Mouse (Mus musculus) bone marrow, adult 2 months (tissue): ENCODE results near the gene Serpine2. TPM values are rescaled to one million over a fixed set of nuclear protein-coding genes. Genes with fewer than 3 reads are reported as not detected.

Source experiments
- H3K27ac ChIP-seq: fragments of 200-500 bp; 2 replicates; pipeline ENCODE4 v1.5.1; 2012; ENCODE audit warnings: low read depth, mild to moderate bottlenecking, control low read depth, inconsistent platforms, low read length; ENCODE audit not compliant: control insufficient read depth, poor library complexity, insufficient read depth
- H3K4me1 ChIP-seq: fragments of 200-500 bp; 2 replicates; pipeline ENCODE4 v1.6.1; 2011; ENCODE audit warnings: low read length; ENCODE audit not compliant: control insufficient read depth, insufficient read depth
- H3K4me3 ChIP-seq: fragments of 200-500 bp; replicated peaks from 2 replicates; pipeline ENCODE3; 2011; ENCODE audit warnings: mild to moderate bottlenecking, low read depth, low read length, control low read depth; ENCODE audit not compliant: control insufficient read depth
- CTCF ChIP-seq: fragments of 200-500 bp; IDR thresholded peaks from 2 replicates; pipeline ENCODE4 v1.5.1; 2011; ENCODE audit warnings: low read length, control low read depth; ENCODE audit not compliant: control insufficient read depth, insufficient read depth
- POLR2A ChIP-seq: fragments of 200-500 bp; IDR thresholded peaks from 2 replicates; pipeline ENCODE4 v1.6.1; 2011; ENCODE audit warnings: low read depth, mild to moderate bottlenecking, control low read depth, low read length, borderline replicate concordance; ENCODE audit not compliant: control insufficient read depth
- WGBS: fragments of 180-500 bp; shearing (Covaris S2); methylation state at CpG from one replicate; pipeline ENCODE4 v1.1.7; 2018; 5-methylcytosine and 5-hydroxymethylcytosine counted together
- polyA plus RNA-seq: library from polyadenylated mRNA; stranded (reverse); fragments of >200 nt; gene quantifications from 2 replicates; pipeline ENCODE4 v1.2.4, GENCODE M21; 2011; ENCODE audit warnings: low replicate concordance; ENCODE audit not compliant: missing spikeins, insufficient read depth, insufficient read length

The Serpine2 gene
- polyA plus RNA-seq, 1 experiment, result 86.2 TPM

DNA sequence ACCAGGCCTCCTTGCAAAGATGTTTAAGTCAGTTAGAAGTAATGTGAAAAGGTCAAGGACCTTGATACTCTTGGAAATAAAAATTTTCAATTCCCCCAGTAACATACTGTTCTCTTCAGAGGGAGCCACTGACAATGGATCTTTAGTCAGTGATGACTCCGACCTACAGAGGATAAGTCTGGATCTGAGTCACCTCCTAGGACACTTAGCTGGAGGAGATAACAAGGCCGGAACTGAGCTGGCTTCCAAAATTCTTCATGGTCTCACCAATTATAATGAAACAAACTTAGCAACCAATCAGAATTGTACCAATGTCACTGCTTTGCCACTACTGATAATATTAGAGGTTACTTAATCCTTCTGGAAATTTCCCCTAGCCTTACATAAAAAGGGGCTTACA, 96.9 kb downstream of the Serpine2 start:
- 90% methylated on average over 2 of the region's 2 CpGs for WGBS
- Histone ChIP-seq H3K4me1 (peaks cover 4% of the 10 kb centered on the region), H3K27ac (no peak overlapping the region), H3K4me3 (no peak overlapping the region)
- TF ChIP-seq CTCF, result no peak
- TF ChIP-seq POLR2A, result no peak

DNA sequence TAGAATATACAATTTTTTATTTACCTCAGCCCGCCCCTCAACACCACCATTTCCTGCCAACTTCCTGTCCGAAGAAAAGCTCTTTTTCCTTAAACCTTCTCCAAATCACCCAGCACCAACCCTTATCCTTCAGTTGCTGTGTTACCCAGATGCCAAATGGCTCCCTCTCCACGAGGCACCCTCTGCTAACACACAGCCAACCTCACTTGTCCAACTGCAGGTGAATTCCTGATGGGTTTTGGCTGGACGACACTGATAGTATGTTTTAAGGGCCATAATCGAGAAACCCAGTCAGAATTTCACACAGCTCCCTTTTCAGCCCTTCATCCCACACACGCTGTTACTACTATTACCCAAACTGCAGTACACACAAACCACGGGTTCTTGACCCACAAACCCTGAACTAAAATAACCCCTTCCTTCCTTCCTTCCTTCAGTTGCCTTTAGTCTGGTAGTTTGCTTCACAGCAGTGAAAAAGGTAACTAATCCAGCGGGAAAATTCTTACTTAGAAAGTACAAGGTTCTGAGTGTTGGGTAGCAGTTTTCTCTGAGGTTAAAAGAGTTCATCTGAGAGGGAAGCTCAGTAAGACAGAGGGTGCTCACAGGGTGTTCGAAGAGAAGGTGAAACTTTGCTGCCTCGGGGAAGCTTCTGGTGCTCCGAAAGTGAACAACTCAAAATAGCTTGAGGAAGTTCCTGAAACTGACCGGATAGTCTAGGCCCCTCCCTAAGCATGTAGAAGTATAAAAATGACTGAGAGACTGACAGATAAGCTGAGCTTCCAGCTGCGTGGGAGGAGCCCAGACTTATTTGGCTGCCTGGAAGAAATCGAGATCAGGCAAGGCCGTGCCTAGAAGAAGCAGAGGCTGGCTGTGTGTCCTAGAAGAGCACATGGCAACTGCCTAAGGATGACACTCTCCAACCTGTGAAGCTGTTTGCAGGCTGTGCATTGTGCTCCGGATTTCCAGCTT, 98.4 kb downstream of the Serpine2 start:
- WGBS, result 14% methylated on average over 16 of the region's 16 CpGs
- Histone ChIP-seq H3K27ac (peak overlapping the region; percentile 77), H3K4me1 (peaks cover 4% of the 10 kb centered on the region), H3K4me3 (peak overlapping the region; percentile 51)
- TF ChIP-seq POLR2A, result no peak
- TF ChIP-seq CTCF, result no peak

DNA sequence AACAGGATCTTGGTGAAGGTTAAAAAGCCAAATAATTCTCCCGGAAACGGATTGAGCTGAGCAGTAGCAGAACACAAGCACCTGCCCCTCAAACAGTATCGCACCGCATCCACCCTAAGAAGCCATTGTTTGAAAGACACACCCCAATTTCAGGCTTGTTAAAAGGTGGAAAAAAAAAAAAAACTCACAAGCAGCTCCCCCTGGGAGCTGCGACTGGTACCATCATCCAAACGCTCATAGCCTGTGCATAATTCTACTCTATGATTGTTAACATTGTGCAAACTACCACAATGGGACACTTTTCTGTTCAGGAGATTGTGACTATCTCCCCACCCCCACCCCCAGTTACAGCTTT, 99.1 kb downstream of the Serpine2 start:
- Histone ChIP-seq H3K27ac (no peak overlapping the region), H3K4me3 (peak overlapping the region; percentile 61), H3K4me1 (peaks cover 4% of the 10 kb centered on the region)
- TF ChIP-seq CTCF, result no peak
- no peak for TF ChIP-seq POLR2A
- 1% methylated on average over 6 of the region's 6 CpGs for WGBS

DNA sequence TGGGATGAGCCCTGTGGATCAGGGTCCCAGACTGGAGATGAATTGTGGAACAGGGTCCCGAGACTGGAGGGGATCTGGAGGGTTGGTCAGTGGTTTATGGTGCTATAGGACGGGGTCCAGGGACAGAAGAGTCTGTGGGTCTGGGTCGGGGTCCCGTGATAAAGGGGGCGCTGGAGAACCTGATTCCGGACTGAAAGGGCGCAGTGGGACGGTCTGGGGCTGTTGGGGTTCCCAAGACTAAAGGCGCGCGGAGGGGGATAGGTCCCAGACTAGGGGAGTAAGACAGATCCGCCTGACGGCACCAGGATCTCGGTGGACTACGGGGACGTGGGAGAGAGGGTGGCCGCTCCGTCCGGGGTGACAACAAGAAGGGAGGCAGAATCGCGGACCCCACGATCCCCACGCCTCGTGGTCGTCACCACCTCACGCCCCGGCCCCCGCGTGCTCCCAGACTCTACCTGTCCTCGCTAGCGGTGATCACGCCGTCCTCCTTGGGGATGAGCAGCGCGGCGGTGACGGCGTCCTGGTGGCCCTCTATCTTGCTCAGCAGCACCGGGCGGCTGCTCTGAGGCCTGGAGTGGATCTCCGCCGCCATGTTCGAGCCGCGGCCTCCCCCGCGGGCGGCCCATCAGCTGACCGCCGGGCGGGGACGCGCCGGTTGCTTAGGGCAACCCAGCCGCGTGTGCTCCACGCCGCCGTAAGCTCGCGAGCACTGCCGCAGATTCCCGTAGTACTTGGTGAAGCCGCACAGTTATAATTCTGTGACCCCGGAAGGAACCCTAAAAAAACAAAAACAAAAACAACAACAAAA, 99.7 kb downstream of the Serpine2 start:
- H3K4me3 ChIP-seq, result peak overlapping the region; percentile 99
- H3K27ac ChIP-seq, result peak overlapping the region; percentile 20; the same call in 1 of the 2 replicates
- H3K4me1 ChIP-seq, result peaks cover 4% of the 10 kb centered on the region
- peak; percentile 73; the same call in 1 of the 2 replicates for TF ChIP-seq POLR2A
- no peak for TF ChIP-seq CTCF
- under 1% methylated on average over 65 of the region's 65 CpGs for WGBS

DNA sequence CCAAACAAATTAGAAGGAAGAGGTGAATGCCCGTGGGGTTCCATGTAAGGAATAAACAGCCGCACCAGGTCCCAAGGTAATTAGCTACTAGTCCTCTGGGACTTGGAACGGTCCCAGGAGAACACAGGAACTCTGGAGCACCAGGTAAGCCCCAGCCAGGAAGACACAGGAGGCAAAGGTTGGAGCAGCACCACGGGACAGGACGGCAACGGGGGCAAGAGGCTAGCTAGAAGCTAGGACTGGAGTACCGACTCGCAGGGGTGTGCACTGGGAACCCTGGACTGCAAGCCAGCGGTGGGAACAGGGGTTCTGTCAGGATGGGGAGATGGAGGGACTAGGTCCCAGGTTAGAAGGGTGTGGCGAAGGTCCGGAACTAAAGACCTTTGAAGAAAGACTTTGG, 100.3 kb downstream of the Serpine2 start:
- peak overlapping the region; percentile 20 for H3K27ac ChIP-seq
- H3K4me1 ChIP-seq, result peaks cover 4% of the 10 kb centered on the region
- TF ChIP-seq CTCF (no peak), POLR2A (no peak)
- WGBS, result 7% methylated on average over 11 of the region's 11 CpGs
- peak overlapping the region; percentile 99 for H3K4me3 ChIP-seq

DNA sequence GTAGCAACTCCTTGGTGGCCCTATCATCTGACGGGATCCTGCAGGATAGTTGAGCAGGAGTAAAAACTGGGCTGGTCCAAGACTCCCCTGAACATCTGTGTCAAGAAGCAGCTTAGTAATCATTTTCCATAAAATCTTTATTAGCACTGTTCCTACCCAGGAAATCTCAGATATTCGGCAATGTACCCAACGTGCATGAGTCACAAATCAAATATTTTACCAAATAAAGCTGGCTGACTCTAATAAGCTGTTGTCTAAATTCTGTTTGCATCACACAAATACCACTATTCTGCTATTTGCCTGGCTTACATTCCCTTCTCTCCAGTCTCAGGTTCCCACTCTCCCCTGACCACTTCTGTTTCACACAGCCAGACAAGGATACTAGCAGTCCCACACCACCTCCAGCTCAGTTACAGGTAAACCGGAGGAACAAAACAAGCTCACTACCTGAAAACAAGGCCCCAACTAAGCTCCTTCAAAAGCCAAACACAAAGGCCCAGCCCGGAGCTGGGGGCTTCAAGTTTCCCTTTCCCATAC, 101.5 kb downstream of the Serpine2 start:
- Histone ChIP-seq H3K4me3 (no peak overlapping the region), H3K4me1 (peaks cover 4% of the 10 kb centered on the region), H3K27ac (no peak overlapping the region)
- TF ChIP-seq POLR2A, result no peak
- no peak for TF ChIP-seq CTCF
- 69% methylated on average over 5 of the region's 5 CpGs for WGBS

DNA sequence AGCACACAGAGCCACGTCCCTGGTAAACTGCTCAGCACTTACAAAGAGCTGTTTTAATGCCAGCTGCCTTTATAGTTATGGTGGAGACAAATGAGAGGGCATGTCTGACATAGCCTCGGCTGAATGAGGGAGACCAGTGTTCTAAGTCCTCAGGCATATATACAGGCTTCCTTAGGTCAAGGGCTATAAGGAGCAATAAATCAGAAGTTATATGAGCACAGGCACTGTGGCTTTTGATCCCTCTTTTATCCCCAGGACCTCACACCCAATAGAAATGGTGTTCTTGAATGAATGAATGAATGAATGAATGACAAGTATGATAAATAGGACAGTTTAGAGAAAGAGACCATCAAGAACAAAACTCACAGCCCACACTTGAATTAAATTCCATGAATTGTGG, 102.0 kb downstream of the Serpine2 start:
- Histone ChIP-seq H3K4me3 (no peak overlapping the region), H3K27ac (no peak overlapping the region), H3K4me1 (peaks cover 4% of the 10 kb centered on the region)
- 70% methylated on average over 2 of the region's 2 CpGs for WGBS
- TF ChIP-seq CTCF, result no peak
- TF ChIP-seq POLR2A, result no peak

DNA sequence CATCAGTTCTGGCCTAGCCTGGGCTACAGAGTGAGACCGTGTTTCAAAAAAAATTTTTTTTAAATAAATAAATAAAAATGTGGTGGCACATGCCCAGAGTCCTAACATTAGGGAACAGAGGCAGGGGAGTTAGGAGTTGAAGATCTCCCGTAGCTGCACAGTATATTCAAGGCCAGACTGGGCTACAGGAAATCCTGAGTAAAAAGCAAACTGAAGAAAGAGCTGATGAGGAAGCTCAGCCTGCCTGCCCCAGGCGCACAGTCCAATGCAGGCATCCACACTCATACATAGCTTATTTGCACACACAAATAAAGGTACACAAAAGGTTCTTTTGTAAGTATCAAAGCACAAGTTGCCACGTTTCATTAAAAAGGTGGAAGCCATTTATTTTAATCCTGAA, 103.4 kb downstream of the Serpine2 start:
- WGBS, result 22% methylated on average over 4 of the region's 4 CpGs
- no peak overlapping the region for H3K4me3 ChIP-seq
- no peak overlapping the region for H3K27ac ChIP-seq
- peaks cover 5% of the 10 kb centered on the region; the same call in 1 of the 2 replicates for H3K4me1 ChIP-seq
- TF ChIP-seq POLR2A, result no peak
- no peak for TF ChIP-seq CTCF
